Mouse (Mus musculus) adrenal gland, adult 2 months (tissue): ENCODE measurements around the gene Tab2. TPM values are rescaled to one million over a fixed set of nuclear protein-coding genes. Genes with fewer than 3 reads are reported as not detected.
"Not testable (repeated sequence)": the region's sequence is repeated elsewhere in the genome, so short reads cannot be mapped to it uniquely, and the experiment has no call there.

Experiments used
- DNase-seq: peaks from one replicate; pipeline ENCODE4 v3.0.0; 2021
- polyA plus RNA-seq: library from polyadenylated mRNA; depleted of rRNA; stranded (reverse); fragments of >200 nt; gene quantifications from 2 replicates; pipeline ENCODE4 v1.2.3, GENCODE M21; 2012; rRNA removed
- total RNA-seq, 2 experiments: library from RNA; stranded (reverse); gene quantifications; 2 replicates each; pipeline ENCODE4 v1.2.3; 2021

Tab2 gene
- total and polyA plus RNA-seq, 3 experiments: 14.1 to 74.4 (median 42.4) TPM

DNA sequence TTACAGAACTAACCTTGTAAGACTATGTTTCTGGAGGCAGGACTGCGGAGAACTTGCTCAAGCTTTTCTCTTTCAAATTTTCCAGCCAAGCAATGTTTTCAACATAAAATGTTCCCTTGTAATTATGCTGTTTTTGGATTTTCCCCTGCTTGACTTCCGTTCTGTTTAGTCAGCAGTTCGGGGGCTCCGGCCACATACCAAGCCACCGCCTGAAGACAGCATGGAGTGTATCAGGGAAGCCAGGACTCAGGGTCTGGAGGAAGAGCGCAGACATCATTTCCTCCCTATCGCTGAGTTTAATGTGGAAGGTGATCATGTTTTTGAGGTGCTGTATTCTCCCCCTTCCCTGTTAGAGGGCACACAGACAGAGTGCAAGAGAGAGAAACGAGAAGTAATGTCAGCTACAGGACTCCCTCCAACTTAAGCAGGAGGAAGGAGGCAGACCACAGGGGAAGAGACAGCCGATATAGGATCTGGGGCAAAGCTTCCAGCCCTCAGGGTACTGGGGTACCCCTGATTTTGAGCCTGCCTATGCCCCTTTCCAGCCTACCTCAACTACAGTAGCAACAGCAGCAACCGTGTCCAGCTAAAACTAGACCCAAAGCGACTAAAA lies 67.7 kb downstream of the Tab2 start:
- DNase-seq: no peak

DNA sequence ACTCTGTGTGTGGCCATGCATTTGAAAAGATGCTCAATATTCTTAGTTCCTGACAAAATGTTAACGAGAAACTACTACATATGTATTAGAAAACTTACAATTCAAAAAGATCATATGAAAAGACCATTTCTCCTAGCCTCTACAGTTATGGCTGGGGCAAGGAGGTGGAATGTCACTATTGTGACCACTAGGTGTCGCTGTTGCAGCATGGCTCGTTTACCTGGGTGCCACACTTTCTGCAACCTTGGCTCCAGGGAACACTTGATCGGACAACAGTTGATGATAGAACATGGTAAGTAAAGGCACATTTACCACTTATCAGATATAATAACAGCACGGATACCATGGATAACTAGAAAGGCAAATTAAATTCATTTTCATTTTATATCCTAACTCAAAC lies 72.5 kb downstream of the Tab2 start:
- peak; percentile 69 for DNase-seq

DNA sequence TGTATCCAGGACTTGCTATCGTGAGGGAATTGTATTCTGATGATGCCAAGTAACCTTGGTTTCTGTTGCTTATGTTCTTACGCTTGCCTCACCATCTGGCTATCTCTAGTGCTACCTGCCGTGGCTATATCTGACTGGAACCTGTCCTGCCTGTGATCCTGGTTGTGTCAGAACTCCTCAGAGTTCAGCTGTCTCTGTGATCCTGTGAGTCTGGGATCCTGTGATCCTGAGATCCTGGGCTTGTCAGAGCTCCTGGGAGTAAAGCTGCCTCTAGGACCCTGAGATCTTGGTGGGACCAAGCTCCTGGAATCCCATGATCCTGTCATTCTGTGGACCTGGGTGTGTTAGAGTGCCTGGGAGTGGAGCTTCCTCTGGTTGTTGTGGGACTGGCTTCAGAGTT lies 74.1 kb downstream of the Tab2 start:
- no peak for DNase-seq

DNA sequence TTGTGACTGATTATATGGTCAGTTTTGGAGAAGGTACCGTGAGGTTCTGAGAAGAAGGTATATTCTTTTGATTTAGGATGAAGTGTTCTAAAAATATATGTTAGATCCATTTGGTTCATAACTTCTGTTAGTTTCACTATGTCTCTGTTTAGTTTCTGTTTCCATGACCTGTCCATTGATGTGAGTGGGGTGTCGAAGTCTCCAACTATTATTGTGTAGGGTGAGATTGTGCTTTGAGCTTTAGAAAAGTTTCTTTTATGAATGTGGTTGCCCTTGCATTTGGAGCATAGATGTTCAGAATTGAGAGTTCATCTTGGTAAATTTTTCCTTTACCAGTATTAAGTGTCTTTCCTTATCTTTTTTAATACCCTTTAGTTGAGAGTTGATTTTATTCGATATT lies 75.7 kb downstream of the Tab2 start:
- not testable (repeated sequence) for DNase-seq

DNA sequence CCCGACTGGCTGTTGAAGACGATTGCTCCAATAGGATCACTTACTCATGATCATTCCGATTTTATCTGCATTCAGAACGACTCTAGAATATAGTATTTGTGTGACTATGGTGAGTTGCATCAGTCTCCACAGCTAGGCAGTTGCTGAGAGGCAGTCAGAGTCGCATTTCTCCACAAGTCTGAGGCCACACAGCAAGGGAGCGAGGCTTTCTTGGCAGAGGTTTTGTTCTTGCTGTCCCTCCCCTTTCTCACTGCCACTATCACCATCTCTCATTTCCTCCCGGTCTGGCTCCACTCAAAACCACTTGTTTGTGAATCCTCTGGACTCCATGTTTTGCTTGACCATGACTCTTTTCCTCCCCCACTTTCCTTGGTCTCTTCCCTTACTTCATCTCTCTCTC lies 81.8 kb downstream of the Tab2 start:
- DNase-seq: no peak

DNA sequence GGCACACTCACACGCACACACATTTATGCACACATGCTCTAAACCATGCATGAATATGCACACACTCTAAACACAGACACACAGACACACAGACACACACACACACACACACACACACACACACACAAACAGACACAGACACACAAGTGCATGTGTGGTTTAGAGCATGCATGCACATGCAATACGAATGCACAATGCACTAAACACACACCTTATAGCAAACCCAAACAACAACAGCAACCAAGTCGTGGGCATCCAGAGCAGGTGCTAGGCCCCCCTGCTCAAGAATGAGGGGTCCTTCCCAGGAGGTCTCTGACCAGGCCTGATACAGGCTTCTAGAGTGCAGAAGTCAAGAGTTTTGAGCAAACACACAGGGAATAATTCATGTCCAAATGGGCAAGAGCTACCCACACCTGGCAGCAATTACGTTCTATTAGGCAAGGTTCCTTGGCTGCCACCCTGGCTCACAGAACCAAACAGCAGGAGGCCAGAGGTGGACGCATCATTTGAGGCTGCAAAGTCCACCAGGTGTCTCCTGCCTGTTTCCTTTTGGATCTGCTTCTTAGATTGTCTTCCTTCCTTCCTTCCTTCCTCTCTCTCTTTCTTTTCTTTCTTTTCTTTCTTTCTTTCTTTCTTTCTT lies 84.5 kb downstream of the Tab2 start:
- DNase-seq: no peak

DNA sequence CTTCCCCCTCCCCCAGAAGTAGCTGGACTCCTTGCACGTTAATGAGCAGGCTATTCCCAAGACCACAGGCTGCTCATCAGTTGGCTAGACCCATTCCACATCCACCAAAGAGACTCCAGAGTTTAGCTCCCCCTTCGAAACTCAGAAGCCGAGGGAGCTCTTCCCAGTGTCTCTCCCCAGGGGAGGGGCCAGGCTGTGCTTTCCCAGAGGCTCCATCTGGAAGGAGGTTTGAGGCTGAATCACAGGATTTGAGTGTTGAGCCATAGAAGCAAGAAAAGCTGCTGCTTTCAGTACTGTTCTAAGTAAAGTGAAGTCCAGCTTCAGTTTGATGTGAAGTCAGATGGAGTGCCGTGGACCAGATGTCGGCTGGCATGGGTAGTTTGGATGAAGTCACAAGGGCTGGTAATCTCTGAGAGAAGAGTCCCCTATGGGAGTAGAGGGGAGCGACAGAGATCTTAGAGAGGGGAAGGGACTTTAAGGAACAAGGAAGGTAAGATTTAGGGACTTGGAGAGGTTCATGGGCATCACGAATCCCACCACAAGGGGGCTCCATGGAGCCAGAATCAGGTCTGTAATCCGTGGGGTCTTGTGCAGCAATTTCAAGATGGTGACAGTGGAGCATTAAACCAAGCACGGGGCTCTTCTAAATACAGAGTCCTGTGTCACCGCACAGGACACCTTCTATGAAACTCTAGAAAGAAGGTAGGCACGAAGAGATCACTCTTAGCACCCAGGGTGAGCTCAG lies 85.3 kb downstream of the Tab2 start:
- DNase-seq: no peak

DNA sequence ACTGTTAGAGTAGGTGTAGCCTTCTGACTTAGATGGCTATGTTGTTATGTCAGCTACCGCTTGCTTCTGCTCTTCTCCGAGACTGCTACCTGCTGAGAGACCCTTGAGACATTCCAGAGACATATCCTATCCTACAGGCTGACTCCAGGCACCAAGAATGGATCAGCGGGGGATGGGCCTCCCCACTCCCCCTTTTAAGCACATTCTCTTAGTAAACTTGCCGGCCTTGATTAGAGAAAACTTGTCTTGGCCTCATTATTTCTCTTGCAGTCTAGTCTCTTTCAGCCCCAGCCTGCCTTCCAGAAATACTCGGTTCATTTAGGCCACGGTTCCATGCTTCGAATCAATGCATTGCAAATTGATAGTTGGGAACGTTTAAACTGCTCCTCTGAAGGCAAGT lies 86.3 kb downstream of the Tab2 start:
- DNase-seq: no peak

DNA sequence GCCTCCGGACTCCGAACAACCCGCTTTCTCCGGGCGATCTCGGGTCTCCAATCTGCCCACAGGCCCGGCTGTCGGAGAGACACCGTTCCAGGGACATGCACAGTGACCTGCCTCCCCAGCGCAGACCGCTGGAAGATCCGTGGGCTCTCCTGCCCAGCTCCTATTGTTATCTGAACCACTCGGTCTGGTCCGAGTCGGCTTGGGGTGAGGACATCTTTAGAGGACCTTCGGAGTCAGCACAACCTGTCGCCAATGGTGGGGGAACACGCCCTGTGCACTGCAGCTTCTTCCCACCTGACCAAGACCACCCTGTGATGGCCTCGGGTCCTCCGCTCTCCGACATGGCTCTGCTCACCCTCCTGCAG lies 88.4 kb downstream of the Tab2 start:
- DNase-seq: no peak

DNA sequence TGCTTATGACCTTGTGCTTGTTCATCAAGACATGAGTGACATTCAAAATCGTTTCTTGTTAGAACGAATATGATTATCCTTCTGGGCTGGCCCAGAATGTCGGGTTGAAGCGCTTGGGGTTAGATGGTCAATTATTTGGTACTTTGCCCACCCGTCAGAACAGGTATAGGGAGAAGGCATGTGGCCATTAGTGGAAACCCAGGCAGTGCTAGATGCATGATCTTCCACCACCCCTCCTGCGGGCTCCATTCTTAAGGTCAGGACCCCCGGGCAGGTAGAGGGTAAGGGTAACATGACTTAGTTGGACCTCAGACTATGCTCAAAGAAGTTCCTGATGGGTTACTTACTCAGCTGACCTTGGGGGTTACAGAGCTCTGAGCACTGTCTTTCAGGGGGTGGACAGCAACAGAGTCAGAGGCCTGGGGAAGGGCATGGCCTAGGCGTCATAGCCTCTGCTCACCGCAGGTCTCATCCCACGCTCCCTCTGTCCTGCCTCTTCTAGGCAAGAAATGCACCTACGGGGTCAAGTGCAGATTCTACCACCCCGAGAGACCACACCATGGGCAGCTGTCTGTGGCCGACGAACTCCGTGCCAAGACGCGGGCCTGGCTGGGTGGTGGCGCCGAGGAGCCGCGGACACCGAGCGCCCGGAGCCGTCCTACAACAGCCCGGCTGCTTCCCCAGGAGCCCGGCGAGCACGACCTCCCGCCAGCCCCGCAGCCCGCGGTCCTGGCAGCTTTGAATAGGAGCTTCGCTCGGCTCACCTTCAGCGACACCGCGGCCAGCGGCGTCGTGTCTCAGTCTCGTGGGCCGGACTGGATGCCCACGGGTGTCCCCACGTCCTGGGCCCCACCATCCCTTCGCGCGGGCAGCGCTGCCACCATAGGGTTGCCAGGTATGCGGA lies 89.0 kb downstream of the Tab2 start:
- DNase-seq: peak; percentile 56

DNA sequence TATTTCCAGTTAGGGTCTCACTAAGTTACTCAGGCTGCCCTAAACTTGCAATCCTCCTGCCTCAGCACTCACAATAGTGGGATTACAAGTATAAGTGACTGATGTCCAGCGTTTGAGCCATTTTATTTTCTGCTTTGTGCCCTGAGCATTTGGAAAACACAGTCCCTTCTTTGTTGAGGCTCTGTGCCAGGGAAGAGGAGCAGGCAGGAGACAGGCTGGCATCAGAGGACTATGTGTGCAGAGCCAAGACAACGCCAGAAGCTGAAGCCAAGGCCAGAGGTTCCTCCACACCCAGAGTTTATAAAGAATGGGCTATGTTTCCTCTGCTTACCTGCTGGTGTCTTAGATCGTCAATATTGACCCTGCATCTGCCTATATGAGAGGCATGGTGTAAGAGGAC lies 91.2 kb downstream of the Tab2 start:
- DNase-seq: no peak

DNA sequence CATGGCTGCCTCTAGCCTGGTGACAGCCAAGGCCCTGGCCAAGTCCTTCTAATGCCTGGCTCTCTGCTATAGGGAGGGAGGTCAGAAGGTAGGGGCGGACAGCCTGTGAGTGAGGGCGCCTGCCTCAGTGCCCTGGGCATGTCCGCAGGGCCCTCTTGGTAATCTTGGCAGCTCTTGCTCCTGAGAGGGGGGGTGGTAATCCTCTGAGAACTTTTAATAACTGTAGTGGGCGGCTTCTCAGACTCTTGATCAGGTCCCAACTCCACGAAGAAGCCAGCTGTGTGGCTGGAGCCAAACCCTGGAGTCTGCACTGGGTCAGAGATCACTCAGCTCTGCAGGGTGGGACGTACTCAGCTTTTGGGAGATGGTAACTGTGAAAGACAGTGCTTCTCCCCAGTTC lies 91.8 kb downstream of the Tab2 start:
- DNase-seq: peak; percentile 15

DNA sequence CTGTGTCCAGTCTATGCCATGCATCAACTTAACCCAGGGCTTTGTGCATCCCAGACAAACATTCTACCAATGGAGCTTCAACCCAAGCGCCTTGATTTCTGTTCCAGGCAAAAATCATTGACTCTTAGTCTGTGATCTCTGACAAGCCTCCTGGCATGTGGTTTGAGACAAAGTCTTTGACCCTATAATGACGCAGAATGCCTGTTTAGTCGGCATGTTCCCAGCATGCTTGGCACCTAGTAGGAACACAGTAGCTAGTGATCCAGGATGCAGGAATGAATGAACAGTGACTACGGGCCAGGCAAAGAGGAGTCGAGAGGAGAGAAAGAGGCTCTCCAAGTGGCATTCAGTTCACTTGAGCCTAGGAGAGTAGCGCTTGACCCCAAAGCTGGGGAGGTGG lies 92.6 kb downstream of the Tab2 start:
- no peak for DNase-seq

DNA sequence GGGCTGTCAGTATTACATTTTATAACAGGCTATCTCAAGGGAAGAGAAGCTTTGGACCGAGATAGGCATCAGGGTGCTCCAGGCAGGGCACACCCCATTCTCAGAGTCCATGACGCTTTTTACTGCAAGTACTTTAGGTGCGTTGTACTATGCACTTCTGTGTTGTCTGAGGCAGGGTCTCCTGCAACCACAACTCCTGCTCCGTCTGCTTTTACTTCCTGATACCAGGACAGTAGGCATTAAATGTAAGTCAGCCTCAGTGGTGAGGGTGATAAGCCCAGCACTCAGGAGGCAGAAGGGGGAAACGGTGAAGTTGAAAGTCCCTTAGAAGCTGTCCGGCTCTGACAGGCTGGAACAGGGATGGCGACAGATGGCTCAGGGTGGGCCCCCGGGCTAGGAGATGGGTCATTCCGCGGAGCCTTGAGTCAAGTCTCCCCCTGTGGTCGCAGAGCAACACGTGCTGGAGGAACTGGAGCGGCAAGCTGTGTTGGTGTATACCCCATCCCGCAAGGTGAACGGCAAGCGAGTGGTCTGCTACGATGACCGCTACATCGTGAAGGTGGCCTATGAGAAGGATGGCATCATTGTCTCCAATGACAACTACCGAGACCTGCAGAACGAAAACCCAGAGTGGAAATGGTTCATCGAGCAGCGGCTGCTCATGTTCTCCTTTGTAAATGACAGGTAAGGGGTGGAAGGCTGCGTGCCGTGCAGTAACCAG lies 93.9 kb downstream of the Tab2 start:
- no peak for DNase-seq

DNA sequence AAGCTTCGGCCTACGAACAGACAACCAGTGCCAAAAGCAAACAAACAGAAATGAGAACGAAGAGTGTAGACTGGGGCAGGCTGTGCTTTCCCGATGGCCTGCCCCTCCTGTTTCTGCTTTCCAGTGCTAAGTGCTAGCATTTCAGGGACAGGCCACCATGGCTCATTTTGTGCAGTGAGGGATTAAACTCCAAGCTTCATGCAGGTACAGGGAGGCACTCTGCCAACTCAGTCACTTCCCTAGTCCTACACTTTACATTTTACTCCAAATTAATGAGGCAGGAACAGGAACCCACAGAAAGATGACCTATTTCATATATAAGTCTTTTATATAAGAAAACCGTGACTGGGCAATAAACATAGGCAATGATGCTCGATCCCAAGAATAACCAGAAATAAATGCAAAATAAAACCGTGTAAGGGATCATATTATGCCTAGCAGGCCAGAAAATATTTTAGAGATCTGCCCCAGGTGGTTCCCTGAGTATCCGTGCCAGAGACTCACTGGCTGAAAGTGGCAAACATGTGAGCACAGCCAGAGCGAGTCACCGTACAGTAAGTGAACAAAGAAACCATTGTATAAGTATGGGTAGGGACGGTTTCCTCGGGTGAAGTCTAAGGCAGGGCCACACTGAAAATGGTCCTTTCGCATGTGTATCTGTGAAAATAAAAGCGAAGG lies 94.6 kb downstream of the Tab2 start:
- DNase-seq: no peak

DNA sequence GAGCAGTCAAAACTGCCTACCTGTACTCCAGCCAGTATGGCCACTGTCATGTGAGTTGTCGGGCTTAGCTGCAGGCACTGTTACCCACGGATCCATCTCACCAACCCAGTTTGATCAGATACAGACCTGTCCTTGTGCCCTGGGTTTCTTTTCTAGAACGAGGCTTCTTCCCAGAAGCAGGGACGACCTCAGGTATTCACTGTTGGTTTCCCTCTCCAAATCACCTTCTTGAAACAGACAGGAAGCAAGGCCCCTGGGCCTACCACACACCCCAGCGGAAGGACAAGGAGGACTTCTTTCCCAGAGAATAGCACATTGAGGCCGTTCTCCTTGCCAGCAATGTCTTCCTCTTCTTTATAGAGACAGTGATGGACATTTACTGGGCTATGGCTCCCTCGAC lies 95.5 kb downstream of the Tab2 start:
- DNase-seq: no peak

Other genes starting within 250 kb of the Tab2 start
- 10 to 100 TPM; 28.5 to 31.3 TPM for gene Katna1, start 230.2 kb downstream of the Tab2 start, total RNA-seq
- 0.74 and 1.2 TPM in 2 replicates for gene Katna1, start 230.2 kb downstream of the Tab2 start, polyA plus RNA-seq
- gene Ginm1, start 163.4 kb downstream of the Tab2 start, total RNA-seq: 100 to 1,000 TPM; 224 to 279 TPM
- 28.2 and 33.4 TPM in 2 replicates for gene Ginm1, start 163.4 kb downstream of the Tab2 start, polyA plus RNA-seq
- gene Ppil4, start 163.3 kb downstream of the Tab2 start, total RNA-seq: 10 to 100 TPM; 21.6 to 26.7 TPM
- gene Ppil4, start 163.3 kb downstream of the Tab2 start, polyA plus RNA-seq: 2.7 and 3.5 TPM in 2 replicates
- gene Zc3h12d, start 123.8 kb downstream of the Tab2 start, total RNA-seq: under 1 TPM; 0.28 to 0.35 TPM
- gene Zc3h12d, start 123.8 kb downstream of the Tab2 start, polyA plus RNA-seq: 0.40 TPM in 2 replicates